Mouse (Mus musculus): ENCODE measurements around the gene Mylk4. TPM values are rescaled to one million over a fixed set of nuclear protein-coding genes. Genes with fewer than 3 reads are reported as not detected.

Gene Mylk4
- total and polyA plus RNA-seq, 3 experiments = 0.04 TPM; not detected in 2

- TF ChIP-seq TBP (conservative IDR thresholded peaks at IDR 0.05; ENCODE audit: low read depth, low read length) (peak; percentile 56; the same call in 1 of the 2 replicates), MEF2A (IDR thresholded peaks at IDR 0.05; ENCODE audit: borderline replicate concordance, low read depth, low read length) (0 out of 2 replicates have a peak, but pooled peaks have one; percentile 12), CHD2 (IDR thresholded peaks at IDR 0.05; ENCODE audit: low read length) (peak; percentile 57), ZKSCAN1 (IDR thresholded peaks at IDR 0.05; ENCODE audit: borderline replicate concordance, low read depth, low read length) (no peak), IRF4 (IDR thresholded peaks at IDR 0.05; ENCODE audit: low read depth, low read length) (peak; percentile 45; the same call in 1 of the 2 replicates), POLR2A (IDR thresholded peaks at IDR 0.05; ENCODE audit: low read depth, low read length) (peak; percentile 43; the same call in 1 of the 2 replicates), MYC (IDR thresholded peaks at IDR 0.05; ENCODE audit: low read depth, low read length) (peak; percentile 89), TCF12 (IDR thresholded peaks at IDR 0.05; ENCODE audit: low read depth, low read length) (peak; percentile 51; the same call in 1 of the 2 replicates), RCOR1 (conservative IDR thresholded peaks at IDR 0.05; ENCODE audit: low read depth, low read length) (no peak; the same call in 1 of the 2 replicates), MXI1 (IDR thresholded peaks at IDR 0.05; ENCODE audit: low read depth, low read length) (peak; percentile 32; the same call in 1 of the 2 replicates), EP300 (IDR thresholded peaks at IDR 0.05; ENCODE audit: low read length) (peak; percentile 70), PAX5 (IDR thresholded peaks at IDR 0.05; ENCODE audit: low read length) (no peak), NELFE (IDR thresholded peaks at IDR 0.05; ENCODE audit: low read depth, low read length) (no peak)
- Histone ChIP-seq H3K4me3 (replicated peaks in 1 of 3; ENCODE audit: low read depth in 2 of 3, low read length in 2 of 3, poor library complexity in 1 of 3) (no peak overlapping the region), H3K9ac (ENCODE audit: insufficient read depth, low read depth) (peak overlapping the region; percentile 53; the same call in 1 of the 2 replicates), H3K27ac (ENCODE audit: insufficient read depth, low read depth) (peak overlapping the region; percentile 70), H3K4me1 (ENCODE audit: control insufficient read depth in 1 of 2, insufficient read depth in 2 of 2) (peaks cover 7 to 68% of the 10 kb centered on the region in 2 experiments), H3K36me3 (replicated peaks in 1 of 2; ENCODE audit: control insufficient read depth in 1 of 2, insufficient read depth in 1 of 2, low read length in 1 of 2) (peaks cover 17 to 28% of the 10 kb centered on the region in 2 experiments), H3K9me3 (replicated peaks; ENCODE audit: low read length) (no peaks in the 10 kb centered on the region), H3K4me2 (ENCODE audit: insufficient read depth, low read depth, poor library complexity, severe bottlenecking) (peak overlapping the region; percentile 87; the same call in 1 of the 2 replicates), H3K27me3 (replicated peaks) (no peaks in the 10 kb centered on the region), H3K79me2 (replicated peaks; ENCODE audit: control insufficient read depth, extremely low read depth, insufficient read depth, poor library complexity, severe bottlenecking) (no peaks in the 10 kb centered on the region)
- in situ Hi-C loops (cut with MboI; ENCODE audit: low pct_ligation_motif_present, low pct_unique_long_range_greater_than_20kb, low sequenced_read_pairs) (no loop called here), dilution Hi-C loops (cut with MboI; ENCODE audit: extremely low pct_ligation_motif_present, extremely low pct_unique_long_range_greater_than_20kb, low sequenced_read_pairs) (no loop called here)
- peak; percentile 82 for DNase-seq (ENCODE audit: extremely low read depth)
These were observed 41.8 kb upstream of the Mylk4 start for GRCm38 (mm10) chr13:32825546-32825945.

DNA sequence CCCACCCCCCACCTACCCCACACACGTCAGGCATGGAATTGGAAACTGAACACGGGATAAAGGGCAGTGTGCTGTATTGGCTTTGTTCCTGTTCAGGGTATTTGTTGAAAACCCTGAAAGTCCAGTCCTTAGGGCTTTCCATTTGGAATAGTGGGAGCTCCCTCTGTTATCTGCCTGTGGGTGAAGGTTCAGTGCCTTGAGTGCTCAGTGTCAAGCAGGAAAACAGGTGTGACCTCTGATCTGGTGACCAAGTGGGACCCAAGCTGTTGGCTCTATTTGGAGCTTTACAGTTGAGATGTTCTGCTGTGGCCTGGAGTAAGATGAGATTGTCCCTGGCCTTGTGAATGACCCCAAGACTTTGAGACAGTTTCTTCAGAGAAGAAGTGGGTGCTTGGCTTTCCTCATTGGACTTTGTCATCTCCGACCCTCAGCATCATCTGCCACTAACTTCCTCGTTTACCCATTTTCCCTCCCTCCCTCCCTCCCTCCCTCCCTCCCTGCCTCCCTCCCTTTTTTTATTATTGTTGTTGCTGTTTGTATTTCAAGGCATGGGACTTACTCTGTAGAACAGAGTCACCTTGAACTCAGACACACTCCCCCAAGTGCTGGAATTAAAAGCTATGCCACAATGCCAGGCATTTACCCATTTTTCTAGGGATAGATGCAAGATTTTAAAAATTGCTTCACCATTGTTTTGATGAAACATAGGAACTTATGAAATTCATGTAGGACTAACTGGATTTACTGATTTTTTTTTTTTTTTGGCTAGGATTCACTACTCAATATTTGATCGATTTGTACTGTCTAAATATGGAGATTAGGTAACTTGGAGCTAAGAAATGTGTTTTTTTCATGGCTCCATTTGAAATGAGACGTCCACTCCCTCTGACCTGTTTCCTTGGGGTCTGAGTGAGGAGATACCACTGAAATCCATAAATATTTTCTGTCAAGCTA is 40.9 kb upstream of the Mylk4 start:
- DNase-seq (ENCODE audit: extremely low read depth) = no peak
- Histone ChIP-seq H3K4me1 (ENCODE audit: control insufficient read depth in 1 of 2, insufficient read depth in 2 of 2) (peaks cover 7 to 65% of the 10 kb centered on the region in 2 experiments), H3K79me2 (replicated peaks; ENCODE audit: control insufficient read depth, extremely low read depth, insufficient read depth, poor library complexity, severe bottlenecking) (no peaks in the 10 kb centered on the region), H3K9ac (ENCODE audit: insufficient read depth, low read depth) (no peak overlapping the region), H3K9me3 (replicated peaks; ENCODE audit: low read length) (no peaks in the 10 kb centered on the region), H3K27me3 (replicated peaks) (no peaks in the 10 kb centered on the region), H3K4me3 (replicated peaks in 1 of 3; ENCODE audit: low read depth in 2 of 3, low read length in 2 of 3, poor library complexity in 1 of 3) (no peak overlapping the region), H3K4me2 (ENCODE audit: insufficient read depth, low read depth, poor library complexity, severe bottlenecking) (peak overlapping the region; percentile 87; the same call in 1 of the 2 replicates), H3K36me3 (replicated peaks in 1 of 2; ENCODE audit: control insufficient read depth in 1 of 2, insufficient read depth in 1 of 2, low read length in 1 of 2) (peaks cover 25 to 37% of the 10 kb centered on the region in 2 experiments), H3K27ac (ENCODE audit: insufficient read depth, low read depth) (no peak overlapping the region)
- in situ Hi-C loops (cut with MboI; ENCODE audit: low pct_ligation_motif_present, low pct_unique_long_range_greater_than_20kb, low sequenced_read_pairs) (no loop called here), dilution Hi-C loops (cut with MboI; ENCODE audit: extremely low pct_ligation_motif_present, extremely low pct_unique_long_range_greater_than_20kb, low sequenced_read_pairs) (no loop called here)
- TF ChIP-seq GABPA (IDR thresholded peaks at IDR 0.05; ENCODE audit: insufficient replicate concordance, low read depth, low read length) = no peak
- no peak for TF ChIP-seq JUND (conservative IDR thresholded peaks at IDR 0.05; ENCODE audit: low read depth, low read length)
- no peak for TF ChIP-seq TCF12 (IDR thresholded peaks at IDR 0.05; ENCODE audit: low read depth, low read length)
- TF ChIP-seq MYC (IDR thresholded peaks at IDR 0.05; ENCODE audit: low read depth, low read length) = no peak
- no peak for TF ChIP-seq MAX (IDR thresholded peaks at IDR 0.05; ENCODE audit: low read length)
- no peak for TF ChIP-seq ZKSCAN1 (IDR thresholded peaks at IDR 0.05; ENCODE audit: borderline replicate concordance, low read depth, low read length)
- TF ChIP-seq POLR2A (IDR thresholded peaks at IDR 0.05; ENCODE audit: low read depth, low read length) = no peak
- TF ChIP-seq KAT2A (IDR thresholded peaks at IDR 0.05; ENCODE audit: insufficient replicate concordance, low read length) = no peak
- no peak for TF ChIP-seq EP300 (IDR thresholded peaks at IDR 0.05; ENCODE audit: low read length)
- TF ChIP-seq ZMIZ1 (IDR thresholded peaks at IDR 0.05; ENCODE audit: low read depth, low read length) = no peak
- no peak for TF ChIP-seq NRF1 (IDR thresholded peaks at IDR 0.05; ENCODE audit: low read depth, low read length)
- no peak for TF ChIP-seq ZNF384 (IDR thresholded peaks at IDR 0.05; ENCODE audit: low read depth, low read length)
- no peak for TF ChIP-seq E2F4 (IDR thresholded peaks at IDR 0.05; ENCODE audit: insufficient replicate concordance, low read depth, low read length)
- TF ChIP-seq SMC3 (IDR thresholded peaks at IDR 0.05; ENCODE audit: low read depth, low read length) = no peak
- TF ChIP-seq USF2 (conservative IDR thresholded peaks at IDR 0.05; ENCODE audit: low read depth, low read length) = no peak
- TF ChIP-seq POLR2AphosphoS2 (IDR thresholded peaks at IDR 0.05; ENCODE audit: low read depth, low read length) = no peak
- TF ChIP-seq MEF2A (IDR thresholded peaks at IDR 0.05; ENCODE audit: borderline replicate concordance, low read depth, low read length) = no peak
- TF ChIP-seq CHD1 (IDR thresholded peaks at IDR 0.05; ENCODE audit: low read depth, low read length) = no peak
